Mouse (Mus musculus) cerebellum, postnatal 4 days (tissue): ENCODE measurements around the gene Sos1.

Experiments used
- DNase-seq, 2 experiments: peaks; one replicate each; pipeline ENCODE4 v3.0.0; 2022; ENCODE audit warnings: low spot score in 2 of 2, mixed read lengths in 1 of 2

Gene Sos1

GRCm38 (mm10) chr17:80480031-80480854, at the start of gene Sos1:
Gene Sos1 (minus strand): TSS chr17:80480453.
- DNase-seq = peak; percentile 96 to 97

GRCm38 (mm10) chr17:80523231-80523630, 43.0 kb upstream of the Sos1 start:
- no peak for DNase-seq

GRCm38 (mm10) chr17:80522229-80522556, 41.9 kb upstream of the Sos1 start:
- no peak for DNase-seq

- DNase-seq = no peak
Observed at GRCm38 (mm10) chr17:80521521-80522228, 41.4 kb upstream of the Sos1 start.

GRCm38 (mm10) chr17:80520537-80520936, 40.3 kb upstream of the Sos1 start:
- no peak for DNase-seq

GRCm38 (mm10) chr17:80518811-80519210, 38.6 kb upstream of the Sos1 start:
- DNase-seq = no peak

- no peak for DNase-seq
Observed at GRCm38 (mm10) chr17:80517244-80517643, 37.0 kb upstream of the Sos1 start.

GRCm38 (mm10) chr17:80515956-80516355, 35.7 kb upstream of the Sos1 start:
- DNase-seq = no peak

- no peak for DNase-seq
Observed at GRCm38 (mm10) chr17:80515513-80515912, 35.3 kb upstream of the Sos1 start.

- no peak for DNase-seq
Observed at GRCm38 (mm10) chr17:80513766-80514165, 33.5 kb upstream of the Sos1 start.

- DNase-seq = no peak
Observed at GRCm38 (mm10) chr17:80510459-80510855, 30.2 kb upstream of the Sos1 start.

- no peak for DNase-seq
Observed at GRCm38 (mm10) chr17:80509494-80510458, 29.5 kb upstream of the Sos1 start.

- no peak for DNase-seq
Observed at GRCm38 (mm10) chr17:80505766-80506165, 25.5 kb upstream of the Sos1 start.

- DNase-seq = no peak
Observed at GRCm38 (mm10) chr17:80505342-80505741, 25.1 kb upstream of the Sos1 start.

- DNase-seq = no peak
Observed at GRCm38 (mm10) chr17:80501805-80502172, 21.5 kb upstream of the Sos1 start.

GRCm38 (mm10) chr17:80501037-80501804, 21.0 kb upstream of the Sos1 start:
- DNase-seq = no peak

GRCm38 (mm10) chr17:80500025-80500424, 19.8 kb upstream of the Sos1 start:
- no peak for DNase-seq

- no peak for DNase-seq
Observed at GRCm38 (mm10) chr17:80498600-80499268, 18.5 kb upstream of the Sos1 start.

- DNase-seq = no peak
Observed at GRCm38 (mm10) chr17:80497183-80497601, 16.9 kb upstream of the Sos1 start.

GRCm38 (mm10) chr17:80496607-80497170, 16.4 kb upstream of the Sos1 start:
- no peak for DNase-seq
